Mouse (Mus musculus): ENCODE data around the gene Maff.

GRCm38 (mm10) chr15:79329346-79329978, 17.0 kb upstream of the Maff start:
- TF ChIP-seq POLR2A (IDR thresholded peaks at IDR 0.05; ENCODE audit: borderline replicate concordance, insufficient read depth, low read length) (no peak), CTCF (IDR thresholded peaks at IDR 0.05; ENCODE audit: borderline replicate concordance, insufficient read depth, low read depth, low read length) (no peak)

Data from cerebellum, adult 2 months (tissue).